Mouse (Mus musculus): ENCODE measurements around the gene Nav2. TPM values are rescaled to one million over a fixed set of nuclear protein-coding genes. Genes with fewer than 3 reads are reported as not detected.

The Nav2 gene
- polyA plus RNA-seq, 1 experiment from 2014 or later: 19.7 TPM

GRCm38 (mm10) chr7:49589635-49590034, 681.1 kb downstream of the Nav2 start:
- H3K4me2 ChIP-seq: no peak overlapping the region
- DNase-seq: no peak
- H3K27me3 ChIP-seq (ENCODE audit: insufficient read depth, low read length): no peaks in the 10 kb centered on the region
- WGBS: 85% methylated on average over 8 of the region's 8 CpGs
- H3K9me3 ChIP-seq (ENCODE audit: low read depth, low read length): no peaks in the 10 kb centered on the region
- ATAC-seq (ENCODE audit: insufficient read depth): no peak
- no peaks in the 10 kb centered on the region for H3K4me1 ChIP-seq (ENCODE audit: insufficient read depth)
- H3K36me3 ChIP-seq (ENCODE audit: insufficient read depth): peaks cover 80% of the 10 kb centered on the region
- H3K9ac ChIP-seq: no peak overlapping the region
- H3K4me3 ChIP-seq (ENCODE audit: low read depth, low read length): no peak overlapping the region
- no peak for TF ChIP-seq CTCF (IDR thresholded peaks at IDR 0.05; ENCODE audit: low read depth)
- no peak overlapping the region for H3K27ac ChIP-seq (ENCODE audit: low read depth)

- 67% methylated on average over 3 of the region's 3 CpGs for WGBS
- Histone ChIP-seq H3K9ac (no peak overlapping the region), H3K27me3 (ENCODE audit: insufficient read depth, low read length) (no peaks in the 10 kb centered on the region), H3K4me3 (ENCODE audit: low read depth, low read length) (no peak overlapping the region), H3K36me3 (ENCODE audit: insufficient read depth) (peaks cover 78% of the 10 kb centered on the region), H3K4me2 (no peak overlapping the region), H3K4me1 (ENCODE audit: insufficient read depth) (no peaks in the 10 kb centered on the region), H3K27ac (ENCODE audit: low read depth) (no peak overlapping the region), H3K9me3 (ENCODE audit: low read depth, low read length) (no peaks in the 10 kb centered on the region)
- ATAC-seq (ENCODE audit: insufficient read depth): no peak
- DNase-seq: no peak
- no peak for TF ChIP-seq CTCF (IDR thresholded peaks at IDR 0.05; ENCODE audit: low read depth)
Observed at GRCm38 (mm10) chr7:49597776-49598175, 689.3 kb downstream of the Nav2 start.

- H3K27me3 ChIP-seq (ENCODE audit: insufficient read depth, low read length): no peaks in the 10 kb centered on the region
- no peaks in the 10 kb centered on the region for H3K9me3 ChIP-seq (ENCODE audit: low read depth, low read length)
- H3K4me2 ChIP-seq: no peak overlapping the region
- no peak overlapping the region for H3K4me3 ChIP-seq (ENCODE audit: low read depth, low read length)
- DNase-seq (no peak), ATAC-seq (ENCODE audit: insufficient read depth) (no peak)
- no peak overlapping the region for H3K9ac ChIP-seq
- WGBS: 90% methylated on average over 13 of the region's 13 CpGs
- H3K4me1 ChIP-seq (ENCODE audit: insufficient read depth): no peaks in the 10 kb centered on the region
- TF ChIP-seq CTCF (IDR thresholded peaks at IDR 0.05; ENCODE audit: low read depth): no peak
- H3K36me3 ChIP-seq (ENCODE audit: insufficient read depth): peaks cover 80% of the 10 kb centered on the region
- H3K27ac ChIP-seq (ENCODE audit: low read depth): no peak overlapping the region
Observed at GRCm38 (mm10) chr7:49598225-49598624, 689.7 kb downstream of the Nav2 start.

GRCm38 (mm10) chr7:49599950-49600349, 691.4 kb downstream of the Nav2 start:
- WGBS: 67% methylated on average over 3 of the region's 3 CpGs
- Histone ChIP-seq H3K36me3 (ENCODE audit: insufficient read depth) (peaks cover 64% of the 10 kb centered on the region), H3K9me3 (ENCODE audit: low read depth, low read length) (no peaks in the 10 kb centered on the region), H3K27ac (ENCODE audit: low read depth) (no peak overlapping the region), H3K4me2 (no peak overlapping the region), H3K4me3 (ENCODE audit: low read depth, low read length) (no peak overlapping the region), H3K27me3 (ENCODE audit: insufficient read depth, low read length) (no peaks in the 10 kb centered on the region), H3K4me1 (ENCODE audit: insufficient read depth) (no peaks in the 10 kb centered on the region), H3K9ac (no peak overlapping the region)
- DNase-seq (no peak), ATAC-seq (ENCODE audit: insufficient read depth) (0 out of 2 replicates have a peak, but pooled peaks have one; percentile 35)
- TF ChIP-seq CTCF (IDR thresholded peaks at IDR 0.05; ENCODE audit: low read depth): no peak

GRCm38 (mm10) chr7:49601191-49601975, 692.9 kb downstream of the Nav2 start:
- peaks cover 55% of the 10 kb centered on the region for H3K36me3 ChIP-seq (ENCODE audit: insufficient read depth)
- no peak overlapping the region for H3K9ac ChIP-seq
- H3K9me3 ChIP-seq (ENCODE audit: low read depth, low read length): no peaks in the 10 kb centered on the region
- H3K4me2 ChIP-seq: no peak overlapping the region
- DNase-seq (peak; percentile 87), ATAC-seq (ENCODE audit: insufficient read depth) (peak; percentile 67; the same call in 1 of the 2 replicates)
- H3K4me1 ChIP-seq (ENCODE audit: insufficient read depth): no peaks in the 10 kb centered on the region
- no peak overlapping the region for H3K27ac ChIP-seq (ENCODE audit: low read depth)
- H3K4me3 ChIP-seq (ENCODE audit: low read depth, low read length): no peak overlapping the region
- WGBS: 44% methylated on average over 13 of the region's 13 CpGs
- H3K27me3 ChIP-seq (ENCODE audit: insufficient read depth, low read length): no peaks in the 10 kb centered on the region
- peak; percentile 92 for TF ChIP-seq CTCF (IDR thresholded peaks at IDR 0.05; ENCODE audit: low read depth)

- WGBS: 86% methylated on average over 14 of the region's 14 CpGs
Observed at GRCm38 (mm10) chr7:49604244-49604643, 695.7 kb downstream of the Nav2 start.

GRCm38 (mm10) chr7:49604965-49605795, 696.7 kb downstream of the Nav2 start:
- TF ChIP-seq CTCF (IDR thresholded peaks at IDR 0.05; ENCODE audit: low read depth): no peak
- Histone ChIP-seq H3K4me2 (no peak overlapping the region), H3K27ac (ENCODE audit: low read depth) (no peak overlapping the region), H3K9me3 (ENCODE audit: low read depth, low read length) (no peaks in the 10 kb centered on the region), H3K27me3 (ENCODE audit: insufficient read depth, low read length) (no peaks in the 10 kb centered on the region), H3K4me1 (ENCODE audit: insufficient read depth) (no peaks in the 10 kb centered on the region), H3K4me3 (ENCODE audit: low read depth, low read length) (no peak overlapping the region), H3K9ac (no peak overlapping the region), H3K36me3 (ENCODE audit: insufficient read depth) (peaks cover 30% of the 10 kb centered on the region; the same call in 1 of the 2 replicates)
- ATAC-seq (ENCODE audit: insufficient read depth) (no peak), DNase-seq (no peak)
- 86% methylated on average over 15 of the region's 15 CpGs for WGBS

More at GRCm38 (mm10) chr7:49604244-49604643, 695.7 kb downstream of the Nav2 start:
- no peaks in the 10 kb centered on the region for H3K27me3 ChIP-seq (ENCODE audit: insufficient read depth, low read length)
- no peaks in the 10 kb centered on the region for H3K9me3 ChIP-seq (ENCODE audit: low read depth, low read length)
- TF ChIP-seq CTCF (IDR thresholded peaks at IDR 0.05; ENCODE audit: low read depth): no peak
- no peak overlapping the region for H3K4me3 ChIP-seq (ENCODE audit: low read depth, low read length)
- ATAC-seq (ENCODE audit: insufficient read depth) (no peak), DNase-seq (no peak)
- H3K9ac ChIP-seq: no peak overlapping the region
- no peaks in the 10 kb centered on the region for H3K4me1 ChIP-seq (ENCODE audit: insufficient read depth)
- no peak overlapping the region for H3K4me2 ChIP-seq
- H3K36me3 ChIP-seq (ENCODE audit: insufficient read depth): peaks cover 36% of the 10 kb centered on the region; the same call in 1 of the 2 replicates
- no peak overlapping the region for H3K27ac ChIP-seq (ENCODE audit: low read depth)
